Mouse (Mus musculus) liver, embryonic 14.5 days (tissue): ENCODE measurements at regions not wholly inside any gene's neighbourhood (a gene's known extent, or its start where the extent isn't known, plus 50 kb on each side); places are given as distances from the start of the nearest gene placed in this dataset.

Source experiments
- CTCF ChIP-seq: IDR thresholded peaks from 2 replicates; pipeline ENCODE4 v1.5.1; 2016; ENCODE audit warnings: antibody characterized with exemption, low read depth, control low read depth
- EP300 ChIP-seq: IDR thresholded peaks from 2 replicates; pipeline ENCODE4 v1.6.1; 2016; ENCODE audit warnings: antibody characterized with exemption, low read depth

GRCm38 (mm10) chr14:48603490-48603889 lies 70.1 kb downstream of the Otx2 start:
- TF ChIP-seq CTCF (no peak), EP300 (no peak)
